Mouse (Mus musculus): ENCODE results near the gene Fgfr1op2.

Fgfr1op2 gene

DNA sequence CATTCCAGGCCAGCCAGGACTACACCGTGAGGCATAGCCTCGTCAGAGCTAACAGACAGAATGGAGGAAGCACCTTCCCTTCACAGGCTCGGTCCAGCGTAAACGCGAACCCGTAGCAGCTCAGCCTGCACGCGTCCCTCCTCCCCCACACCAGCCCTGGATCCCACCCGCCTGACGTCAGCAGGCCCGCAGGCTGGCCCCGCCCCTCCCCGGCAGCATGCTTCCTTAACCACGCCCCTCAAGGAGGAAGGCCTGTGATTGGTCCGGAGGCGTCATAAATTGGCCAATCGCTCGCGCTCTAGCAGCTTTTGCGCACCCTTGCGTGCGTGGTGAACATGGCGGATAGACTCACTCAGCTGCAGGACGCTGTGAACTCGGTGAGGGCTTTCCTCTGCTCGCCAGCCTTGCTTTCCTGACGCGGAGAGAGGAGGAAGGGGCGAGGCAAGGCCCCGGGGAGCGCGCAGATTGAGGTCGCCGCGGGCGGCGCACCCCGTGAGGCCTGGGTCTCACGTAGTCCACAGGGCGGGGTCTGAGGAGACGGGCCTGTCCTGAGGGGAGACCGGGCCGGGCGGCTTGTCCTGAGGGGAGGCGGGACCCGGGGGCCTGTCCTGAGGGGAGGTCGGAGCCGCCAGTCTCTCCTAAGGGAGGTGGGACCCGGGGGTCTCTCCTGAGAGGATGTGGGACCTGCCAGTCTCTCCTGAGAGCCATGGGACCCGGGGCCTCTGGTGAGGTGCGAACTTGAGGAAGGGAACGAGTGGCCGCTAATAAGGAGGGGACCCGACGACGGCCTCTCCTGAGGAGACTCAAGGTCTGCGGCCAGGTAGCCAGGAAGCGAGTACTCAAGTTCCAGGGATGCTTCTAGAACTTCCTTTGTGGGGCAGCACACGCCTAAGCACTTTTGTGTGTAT lies 65.5 kb downstream of the Fgfr1op2 start, which contains the start of the genes Med21 and Tm7sf3:
Gene Med21 (plus strand): TSS at position 272 of the 908 bp plus-strand sequence.
Gene Tm7sf3 (minus strand): TSS at position 549 of the 908 bp plus-strand sequence.
- peak; percentile 90 for DNase-seq (ENCODE audit: low spot score)

DNA sequence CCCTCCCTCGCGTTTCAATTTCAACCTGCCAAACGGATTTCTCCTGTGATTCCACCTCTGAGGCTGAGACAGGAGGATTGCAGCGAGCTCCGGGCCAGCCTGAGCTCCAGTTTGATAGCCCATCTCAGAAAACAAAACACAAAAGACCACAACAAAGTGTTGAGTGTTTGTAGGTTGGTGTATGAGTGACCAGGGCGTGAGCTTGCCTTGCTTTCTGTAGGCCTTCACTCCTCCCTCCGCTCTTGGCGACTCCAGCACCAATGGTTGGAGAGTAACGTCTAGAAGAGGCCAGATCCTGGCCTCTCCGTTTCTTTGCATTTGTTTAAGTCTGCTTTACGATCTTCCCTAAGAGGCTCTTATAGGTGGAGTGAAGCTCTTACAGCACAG lies 66.2 kb downstream of the Fgfr1op2 start:
- DNase-seq (ENCODE audit: low spot score): no peak

All from ovary, postnatal 10 days (tissue).